Mouse (Mus musculus): ENCODE measurements at regions not wholly inside any gene's neighbourhood (a gene's known extent, or its start where the extent isn't known, plus 50 kb on each side); places are given as distances from the start of the nearest gene placed in this dataset.

- H3K27me3 ChIP-seq, result 0 out of 2 replicates have a peak, but pooled peaks cover 2% of the 10 kb centered on the region
- H3K4me3 ChIP-seq, result no peak overlapping the region
- peaks cover 3% of the 10 kb centered on the region; the same call in 1 of the 2 replicates for H3K4me1 ChIP-seq
- H3K36me3 ChIP-seq, result no peaks in the 10 kb centered on the region
- no peak overlapping the region for H3K4me2 ChIP-seq
- H3K9ac ChIP-seq, result no peak overlapping the region
- no peak overlapping the region for H3K27ac ChIP-seq
- ATAC-seq (ENCODE audit: insufficient number of reproducible peaks, low FRiP score, low TSS enrichment, low read depth), result no peak
- WGBS, result 80% methylated on average over 5 of the region's 5 CpGs
- H3K9me3 ChIP-seq, result no peaks in the 10 kb centered on the region
Observed at GRCm38 (mm10) chr1:120733683-120734082, 131.5 kb downstream of the En1 start.

DNA sequence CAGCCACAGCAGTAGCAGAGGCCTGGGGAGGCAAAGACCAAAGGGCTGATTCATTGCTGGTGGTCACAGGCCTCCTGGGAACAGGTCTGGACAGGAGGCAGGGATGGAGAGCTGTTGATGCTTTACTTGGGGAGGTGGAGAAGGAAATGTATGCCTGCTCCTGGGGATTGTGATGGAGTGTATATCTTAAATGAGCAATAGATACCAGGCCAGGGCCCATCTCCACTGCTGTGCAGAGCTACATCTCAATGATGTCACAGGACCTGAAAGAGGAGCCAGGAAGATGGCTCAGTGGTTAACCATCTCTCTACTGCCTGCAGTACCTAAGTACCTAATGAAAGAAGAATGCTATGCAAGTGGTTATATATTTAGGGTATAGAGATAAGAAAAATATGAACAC lies 132.6 kb downstream of the En1 start:
- no peak for ATAC-seq (ENCODE audit: insufficient number of reproducible peaks, low FRiP score, low TSS enrichment, low read depth)
- no peak overlapping the region for H3K4me2 ChIP-seq
- no peak overlapping the region for H3K4me3 ChIP-seq
- H3K27ac ChIP-seq, result no peak overlapping the region
- 0 out of 2 replicates have a peak, but pooled peaks cover 2% of the 10 kb centered on the region for H3K27me3 ChIP-seq
- peaks cover 3% of the 10 kb centered on the region; the same call in 1 of the 2 replicates for H3K4me1 ChIP-seq
- H3K9ac ChIP-seq, result no peak overlapping the region
- H3K36me3 ChIP-seq, result no peaks in the 10 kb centered on the region
- no peaks in the 10 kb centered on the region for H3K9me3 ChIP-seq

GRCm38 (mm10) chr1:120739499-120739898 lies 137.3 kb downstream of the En1 start:
- Histone ChIP-seq H3K27me3 (0 out of 2 replicates have a peak, but pooled peaks cover 2% of the 10 kb centered on the region), H3K9me3 (no peaks in the 10 kb centered on the region), H3K4me2 (no peak overlapping the region), H3K4me3 (no peak overlapping the region), H3K9ac (no peak overlapping the region), H3K4me1 (peaks cover 14% of the 10 kb centered on the region), H3K27ac (no peak overlapping the region), H3K36me3 (no peaks in the 10 kb centered on the region)
- 36% methylated on average over 6 of the region's 6 CpGs for WGBS
- no peak for ATAC-seq (ENCODE audit: insufficient number of reproducible peaks, low FRiP score, low TSS enrichment, low read depth)

DNA sequence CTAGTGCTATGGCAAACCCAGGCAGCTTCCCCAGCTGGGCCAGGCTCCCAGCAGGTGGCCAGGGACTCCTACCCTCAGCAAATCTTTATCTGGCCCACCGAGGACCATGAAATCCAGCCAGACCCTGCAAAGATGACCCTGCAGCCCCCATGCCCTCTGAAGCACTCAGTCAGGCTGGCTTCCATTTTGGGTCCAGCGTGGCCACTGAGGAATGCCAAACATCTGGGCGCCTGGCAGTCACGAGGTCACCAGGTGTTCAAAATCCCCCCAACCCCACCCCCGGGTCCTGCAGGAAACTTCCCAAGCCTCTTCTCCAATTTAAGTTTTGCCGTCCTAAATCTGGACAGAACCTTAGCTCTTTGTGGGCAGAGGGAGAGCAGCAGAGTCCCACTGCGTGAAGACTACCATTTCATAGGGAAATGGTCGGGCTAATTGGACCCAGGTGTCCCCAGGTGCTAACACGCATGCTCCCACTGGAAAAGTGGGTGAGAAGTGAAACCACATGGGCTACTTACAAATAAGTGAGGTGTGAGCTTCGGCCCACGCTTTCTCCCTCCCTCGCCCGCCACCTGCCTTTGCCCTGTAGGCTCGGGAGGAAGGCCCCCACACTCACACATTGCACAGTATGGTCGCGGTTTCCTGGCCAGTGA lies 139.0 kb downstream of the En1 start:
- Histone ChIP-seq H3K9ac (no peak overlapping the region), H3K36me3 (no peaks in the 10 kb centered on the region), H3K9me3 (no peaks in the 10 kb centered on the region), H3K4me1 (peaks cover 12% of the 10 kb centered on the region), H3K4me2 (0 out of 2 replicates have a peak overlapping the region, but pooled peaks have one; percentile 10), H3K27me3 (0 out of 2 replicates have a peak, but pooled peaks cover under 1% of the 10 kb centered on the region), H3K27ac (no peak overlapping the region), H3K4me3 (no peak overlapping the region)
- no peak for ATAC-seq (ENCODE audit: insufficient number of reproducible peaks, low FRiP score, low TSS enrichment, low read depth)
- 32% methylated on average over 16 of the region's 16 CpGs for WGBS

DNA sequence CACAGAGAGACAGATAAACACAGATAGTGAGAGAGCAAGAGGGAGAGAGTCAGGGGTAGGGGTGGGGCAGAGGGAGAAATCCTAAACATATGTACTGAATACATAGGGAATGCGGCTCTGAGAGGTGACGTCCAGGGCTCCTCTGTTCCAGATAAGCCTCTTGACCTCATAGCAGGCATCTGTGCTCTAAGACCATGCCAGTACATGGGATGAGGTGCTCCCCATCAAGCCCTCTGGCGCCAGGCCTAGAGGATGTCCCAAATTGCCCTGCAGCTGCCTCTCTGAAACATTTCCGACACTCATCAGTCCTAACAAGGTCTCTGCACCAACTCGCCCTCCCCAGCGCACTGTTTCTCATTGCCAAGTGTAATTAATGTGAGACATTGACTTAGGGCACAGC lies 146.7 kb downstream of the En1 start:
- H3K9ac ChIP-seq, result no peak overlapping the region
- no peak overlapping the region for H3K27ac ChIP-seq
- H3K9me3 ChIP-seq, result no peaks in the 10 kb centered on the region
- H3K27me3 ChIP-seq, result no peaks in the 10 kb centered on the region
- no peak overlapping the region for H3K4me3 ChIP-seq
- WGBS, result 50% methylated on average over 6 of the region's 6 CpGs
- peaks cover 10% of the 10 kb centered on the region for H3K4me1 ChIP-seq
- ATAC-seq (ENCODE audit: insufficient number of reproducible peaks, low FRiP score, low TSS enrichment, low read depth), result no peak
- no peak overlapping the region for H3K4me2 ChIP-seq
- no peaks in the 10 kb centered on the region for H3K36me3 ChIP-seq

DNA sequence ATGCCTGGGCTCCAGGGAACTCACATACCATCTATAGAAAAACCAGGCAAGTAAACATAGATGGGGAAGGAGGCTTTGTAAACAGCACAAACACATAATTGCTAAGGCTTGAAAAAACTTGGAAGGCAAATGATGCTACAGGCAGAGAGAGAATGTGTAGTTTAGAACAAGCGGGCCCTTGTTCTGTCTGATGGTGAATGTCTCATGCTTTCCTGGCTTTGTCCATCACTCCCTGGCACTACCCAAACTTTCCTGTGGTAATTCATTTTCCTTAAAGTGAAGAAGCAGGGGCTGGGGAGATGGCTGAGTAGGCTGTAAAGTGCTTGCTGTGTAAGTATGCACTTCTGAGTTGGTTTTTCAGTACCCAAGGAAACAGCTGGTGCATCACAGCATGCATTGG lies 151.2 kb downstream of the En1 start:
- Histone ChIP-seq H3K9me3 (no peaks in the 10 kb centered on the region), H3K36me3 (no peaks in the 10 kb centered on the region), H3K4me1 (peaks cover 34% of the 10 kb centered on the region), H3K4me3 (no peak overlapping the region), H3K27me3 (no peaks in the 10 kb centered on the region), H3K27ac (0 out of 2 replicates have a peak overlapping the region, but pooled peaks have one; percentile 14), H3K9ac (no peak overlapping the region), H3K4me2 (no peak overlapping the region)
- ATAC-seq (ENCODE audit: insufficient number of reproducible peaks, low FRiP score, low TSS enrichment, low read depth), result no peak
- 80% methylated on average over 1 of the region's 1 CpGs for WGBS

DNA sequence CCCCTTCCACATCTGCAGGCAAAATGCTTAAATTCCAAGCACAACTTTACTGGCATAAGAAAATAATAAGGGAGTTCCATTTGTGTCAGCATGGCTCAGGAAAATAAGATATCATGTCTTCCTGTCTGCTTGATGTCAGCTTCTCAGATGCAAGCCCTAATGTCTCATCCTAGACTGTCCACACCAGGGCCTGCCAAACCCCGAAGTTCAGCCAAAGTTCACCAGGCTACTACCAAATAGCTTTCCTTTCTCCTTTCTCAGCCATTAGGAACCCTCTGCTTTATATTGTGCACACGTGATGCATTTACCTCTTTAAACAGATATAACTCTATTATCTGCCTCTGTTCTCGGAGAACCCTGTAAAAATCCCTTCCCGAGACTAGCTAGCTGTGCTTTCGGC lies 152.1 kb downstream of the En1 start:
- H3K27me3 ChIP-seq, result no peaks in the 10 kb centered on the region
- no peak overlapping the region for H3K4me2 ChIP-seq
- WGBS, result 52% methylated on average over 5 of the region's 5 CpGs
- peaks cover 35% of the 10 kb centered on the region for H3K4me1 ChIP-seq
- no peaks in the 10 kb centered on the region for H3K9me3 ChIP-seq
- no peaks in the 10 kb centered on the region for H3K36me3 ChIP-seq
- peak; percentile 35; the same call in 1 of the 2 replicates for ATAC-seq (ENCODE audit: insufficient number of reproducible peaks, low FRiP score, low TSS enrichment, low read depth)
- no peak overlapping the region; the same call in 1 of the 2 replicates for H3K27ac ChIP-seq
- H3K4me3 ChIP-seq, result no peak overlapping the region
- H3K9ac ChIP-seq, result no peak overlapping the region

GRCm38 (mm10) chr1:120757283-120757821 lies 155.1 kb downstream of the En1 start:
- Histone ChIP-seq H3K9ac (no peak overlapping the region), H3K27me3 (no peaks in the 10 kb centered on the region), H3K27ac (peak overlapping the region; percentile 63), H3K36me3 (no peaks in the 10 kb centered on the region), H3K4me3 (no peak overlapping the region), H3K9me3 (no peaks in the 10 kb centered on the region), H3K4me2 (no peak overlapping the region; the same call in 1 of the 2 replicates), H3K4me1 (peaks cover 50% of the 10 kb centered on the region)
- 26% methylated on average over 9 of the region's 9 CpGs for WGBS
- no peak; the same call in 1 of the 2 replicates for ATAC-seq (ENCODE audit: insufficient number of reproducible peaks, low FRiP score, low TSS enrichment, low read depth)

DNA sequence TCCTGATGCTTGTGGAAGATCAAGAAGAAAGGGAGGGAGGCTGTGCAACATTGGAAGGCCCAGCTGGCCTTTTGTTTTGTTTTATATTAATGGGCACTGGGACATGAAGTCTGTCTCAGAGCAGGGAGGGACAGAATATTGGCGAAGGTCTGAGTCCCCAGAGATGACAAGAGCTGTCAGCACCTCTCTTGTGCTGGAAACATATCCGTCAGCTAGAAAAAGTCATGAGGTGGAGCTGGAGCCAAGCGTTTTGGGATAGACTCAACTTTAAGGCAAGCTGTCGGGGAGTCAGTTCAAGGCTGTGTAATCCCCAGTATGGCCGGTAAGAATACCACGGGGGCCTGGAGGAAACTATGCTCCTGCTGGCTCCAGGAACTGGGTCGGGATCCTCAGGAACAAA lies 156.0 kb downstream of the En1 start:
- Histone ChIP-seq H3K4me2 (no peak overlapping the region), H3K27ac (peak overlapping the region; percentile 63; the same call in 1 of the 2 replicates), H3K9ac (no peak overlapping the region), H3K4me1 (peaks cover 50% of the 10 kb centered on the region), H3K4me3 (no peak overlapping the region), H3K27me3 (no peaks in the 10 kb centered on the region), H3K9me3 (no peaks in the 10 kb centered on the region), H3K36me3 (no peaks in the 10 kb centered on the region)
- 58% methylated on average over 7 of the region's 7 CpGs for WGBS
- ATAC-seq (ENCODE audit: insufficient number of reproducible peaks, low FRiP score, low TSS enrichment, low read depth), result no peak

GRCm38 (mm10) chr1:120758762-120759161 lies 156.5 kb downstream of the En1 start:
- no peak overlapping the region for H3K9ac ChIP-seq
- H3K36me3 ChIP-seq, result no peaks in the 10 kb centered on the region
- H3K27ac ChIP-seq, result no peak overlapping the region
- no peak overlapping the region for H3K4me3 ChIP-seq
- H3K9me3 ChIP-seq, result no peaks in the 10 kb centered on the region
- WGBS, result 63% methylated on average over 5 of the region's 5 CpGs
- peaks cover 46% of the 10 kb centered on the region for H3K4me1 ChIP-seq
- H3K4me2 ChIP-seq, result no peak overlapping the region
- no peaks in the 10 kb centered on the region for H3K27me3 ChIP-seq
- ATAC-seq (ENCODE audit: insufficient number of reproducible peaks, low FRiP score, low TSS enrichment, low read depth), result no peak

DNA sequence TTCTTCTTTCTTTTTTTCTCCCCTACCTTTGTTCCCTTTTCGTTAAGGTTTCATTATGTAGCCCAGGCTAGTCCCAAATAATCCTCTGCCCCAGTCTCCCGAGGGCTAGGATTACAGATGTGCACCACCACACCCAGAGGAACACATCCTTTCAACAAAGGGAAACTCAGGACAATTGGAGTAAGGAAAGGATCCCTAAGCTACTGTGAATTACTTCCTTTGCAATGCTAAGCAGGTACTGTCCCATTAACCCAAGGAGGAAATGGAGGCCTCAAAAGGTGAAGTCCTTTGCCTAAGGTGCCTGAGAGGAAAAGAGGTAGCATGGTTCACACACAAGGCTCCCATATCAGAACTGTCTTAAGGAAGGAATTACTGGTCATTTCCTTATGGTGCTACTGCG lies 157.2 kb downstream of the En1 start:
- H3K4me2 ChIP-seq, result no peak overlapping the region
- WGBS, result 70% methylated on average over 3 of the region's 3 CpGs
- no peak overlapping the region for H3K27ac ChIP-seq
- ATAC-seq (ENCODE audit: insufficient number of reproducible peaks, low FRiP score, low TSS enrichment, low read depth), result no peak
- no peak overlapping the region for H3K4me3 ChIP-seq
- H3K9me3 ChIP-seq, result no peaks in the 10 kb centered on the region
- no peaks in the 10 kb centered on the region for H3K36me3 ChIP-seq
- H3K27me3 ChIP-seq, result no peaks in the 10 kb centered on the region
- H3K9ac ChIP-seq, result no peak overlapping the region
- H3K4me1 ChIP-seq, result peaks cover 41% of the 10 kb centered on the region

DNA sequence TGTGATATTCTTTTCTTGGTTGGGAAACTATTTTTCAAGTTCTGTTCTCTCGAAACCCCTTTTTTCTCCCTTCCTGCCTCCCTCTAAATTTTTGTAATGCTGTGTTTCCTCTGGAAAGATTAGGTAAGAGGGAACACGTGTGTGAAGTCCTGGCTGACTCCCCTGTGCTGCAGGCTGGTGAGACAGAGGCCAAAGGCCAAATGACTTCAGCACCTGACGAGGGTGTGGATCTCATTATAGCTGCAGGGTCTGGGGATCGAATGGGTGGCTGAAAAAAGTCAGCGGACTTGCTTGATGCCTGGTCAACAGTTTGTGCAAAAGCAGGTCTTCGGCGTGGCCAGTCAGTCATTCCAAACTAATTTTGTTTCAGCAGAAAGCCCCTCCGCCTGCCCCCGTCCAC lies 159.1 kb downstream of the En1 start:
- Histone ChIP-seq H3K36me3 (no peaks in the 10 kb centered on the region), H3K27me3 (no peaks in the 10 kb centered on the region), H3K4me2 (no peak overlapping the region), H3K4me3 (no peak overlapping the region), H3K27ac (no peak overlapping the region), H3K9me3 (no peaks in the 10 kb centered on the region), H3K9ac (no peak overlapping the region), H3K4me1 (peaks cover 34% of the 10 kb centered on the region)
- ATAC-seq (ENCODE audit: insufficient number of reproducible peaks, low FRiP score, low TSS enrichment, low read depth), result no peak
- WGBS, result 33% methylated on average over 9 of the region's 9 CpGs
